Mouse (Mus musculus): ENCODE data around the gene Sec22a. TPM values are rescaled to one million over a fixed set of nuclear protein-coding genes. Genes with fewer than 3 reads are reported as not detected.

Gene Sec22a
- total RNA-seq, 4 experiments from 2014 or later = 14.5 to 20.1 (median 16.6) TPM

DNA sequence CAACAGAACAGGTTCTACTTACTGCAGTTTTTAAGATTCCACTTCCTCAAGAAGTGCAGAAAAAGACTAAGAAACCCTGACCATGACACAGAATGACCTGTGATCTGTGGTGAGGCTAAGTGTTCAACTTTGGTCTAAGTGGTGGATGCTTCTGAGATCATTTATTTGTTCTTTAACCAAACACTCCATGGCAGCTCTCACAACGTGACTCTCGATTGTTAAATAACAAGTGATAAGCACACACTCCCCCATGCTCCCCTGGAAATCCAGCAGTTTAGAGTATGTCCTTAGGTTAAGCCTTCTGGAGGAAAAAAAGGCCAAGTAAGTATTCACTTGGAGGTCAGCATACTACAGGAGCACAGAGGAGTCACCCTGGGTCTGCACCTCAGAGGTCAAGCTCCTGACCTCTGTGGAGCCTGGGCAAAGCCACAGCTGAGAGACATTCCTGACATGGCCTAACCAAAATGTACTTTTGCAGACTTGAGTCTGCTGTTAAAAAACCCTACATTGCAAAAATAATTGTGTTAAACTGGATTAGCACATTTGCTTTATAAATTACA lies 53.1 kb downstream of the Sec22a start:
- no peak for DNase-seq (ENCODE audit: low spot score in 2 of 2)

DNA sequence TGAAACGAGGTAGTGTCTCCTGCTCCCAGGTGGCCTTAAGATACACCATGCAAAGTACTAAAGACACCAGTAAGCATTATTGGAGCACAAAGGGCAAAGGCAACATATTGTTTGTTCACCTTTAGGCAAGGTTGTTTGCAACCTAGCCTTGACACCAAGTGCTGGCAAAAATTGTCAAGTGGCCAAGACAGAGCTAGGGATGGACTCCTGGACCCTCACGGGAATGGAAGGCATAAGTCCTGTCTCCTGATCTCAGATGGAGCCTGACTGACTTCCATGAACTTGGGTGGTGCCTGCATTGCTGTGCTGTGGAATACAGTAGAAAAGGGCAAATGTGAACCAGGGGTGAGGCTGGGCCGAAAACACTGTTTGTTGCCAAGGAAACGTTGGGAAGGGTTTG lies 54.1 kb downstream of the Sec22a start:
- DNase-seq (ENCODE audit: low spot score in 2 of 2) = no peak

DNA sequence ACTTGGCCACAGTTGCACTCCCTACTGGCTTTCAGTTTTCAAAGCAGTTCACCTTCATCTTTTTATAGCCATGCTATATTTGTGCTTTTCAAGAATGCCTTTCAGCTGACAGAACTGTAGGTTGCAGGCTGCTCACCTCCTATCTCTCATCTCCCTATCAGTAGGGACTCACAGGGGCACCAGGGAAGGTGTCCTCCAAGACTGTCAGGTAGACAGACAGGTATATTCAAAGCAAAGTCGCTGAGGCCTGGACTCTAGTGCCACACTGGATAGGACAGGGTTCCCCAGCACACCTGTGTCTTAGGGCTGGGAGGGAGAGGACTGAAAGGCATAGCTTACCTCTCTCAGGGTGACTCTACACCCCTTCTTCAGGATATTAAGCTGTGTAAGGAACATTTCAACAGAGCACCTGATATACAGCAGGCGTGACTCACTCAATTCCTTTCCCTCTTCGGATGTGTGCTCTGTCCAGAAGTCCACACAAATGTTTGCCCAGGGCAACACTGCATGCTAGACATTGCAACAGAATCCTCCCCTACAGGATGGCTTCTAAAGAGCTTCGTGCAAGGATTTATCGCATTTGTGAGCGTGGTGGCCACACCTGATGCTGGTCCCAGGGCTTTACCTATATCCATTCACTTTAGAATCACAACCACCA lies 55.1 kb downstream of the Sec22a start:
- DNase-seq (ENCODE audit: low spot score in 2 of 2) = no peak

DNA sequence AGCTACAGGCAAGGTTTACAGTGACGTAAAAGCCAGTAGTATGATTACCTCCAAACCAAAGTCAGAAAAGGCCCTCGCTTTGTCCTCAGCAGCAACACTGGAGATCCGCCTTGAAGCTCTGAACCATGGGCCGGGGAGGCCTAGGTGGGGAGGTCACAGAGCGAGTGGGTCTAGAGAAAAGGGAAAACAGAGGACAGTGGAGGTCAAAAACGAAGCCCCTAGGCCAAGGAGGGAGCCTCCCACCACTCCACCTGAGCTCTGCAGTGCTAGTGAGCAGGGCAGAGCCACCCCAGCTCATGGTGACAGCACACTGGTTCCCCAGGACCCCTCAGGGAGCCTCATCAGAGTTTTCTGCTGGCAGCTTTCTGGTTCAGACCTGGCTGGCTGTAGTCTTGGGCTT lies 55.7 kb downstream of the Sec22a start:
- no peak for DNase-seq (ENCODE audit: low spot score in 2 of 2)

DNA sequence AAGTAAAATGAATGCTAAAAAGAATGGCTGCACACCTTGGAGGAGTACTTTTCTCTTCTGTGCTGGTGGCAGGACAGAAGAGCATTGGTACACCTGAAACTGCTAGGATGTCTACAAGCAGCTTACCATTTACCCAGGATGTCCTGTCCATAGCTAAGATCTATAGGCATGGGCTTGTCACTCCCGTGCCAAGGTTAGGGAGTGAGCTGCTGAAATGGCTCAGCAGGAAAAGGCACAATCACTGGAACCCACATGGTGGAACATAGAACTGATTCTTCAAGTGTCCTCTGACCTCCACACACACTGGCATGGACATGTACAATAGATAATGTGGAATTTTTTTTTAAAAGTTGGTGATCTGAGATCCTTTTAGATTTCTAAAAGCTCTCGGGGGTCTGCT lies 56.4 kb downstream of the Sec22a start:
- no peak for DNase-seq (ENCODE audit: low spot score in 2 of 2)

DNA sequence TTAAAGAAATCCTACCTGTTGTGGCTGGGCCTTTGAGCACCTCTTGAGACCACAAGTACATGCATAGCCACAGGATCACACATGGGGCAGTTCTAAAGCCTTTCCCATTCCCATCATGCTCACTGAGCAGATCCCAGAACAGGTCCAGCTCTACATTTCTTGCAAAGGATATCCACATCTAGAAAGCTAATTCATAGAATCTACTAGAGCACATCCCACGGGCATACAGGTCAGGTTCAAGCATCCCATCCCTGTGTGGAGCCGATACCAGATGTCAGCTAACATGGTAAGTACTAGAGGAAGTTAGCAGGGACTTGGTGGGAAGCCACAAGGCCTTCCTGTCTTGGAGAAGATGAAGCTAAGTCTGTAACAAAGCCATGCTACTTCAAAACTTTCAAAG lies 57.1 kb downstream of the Sec22a start:
- DNase-seq (ENCODE audit: low spot score in 2 of 2) = no peak

DNA sequence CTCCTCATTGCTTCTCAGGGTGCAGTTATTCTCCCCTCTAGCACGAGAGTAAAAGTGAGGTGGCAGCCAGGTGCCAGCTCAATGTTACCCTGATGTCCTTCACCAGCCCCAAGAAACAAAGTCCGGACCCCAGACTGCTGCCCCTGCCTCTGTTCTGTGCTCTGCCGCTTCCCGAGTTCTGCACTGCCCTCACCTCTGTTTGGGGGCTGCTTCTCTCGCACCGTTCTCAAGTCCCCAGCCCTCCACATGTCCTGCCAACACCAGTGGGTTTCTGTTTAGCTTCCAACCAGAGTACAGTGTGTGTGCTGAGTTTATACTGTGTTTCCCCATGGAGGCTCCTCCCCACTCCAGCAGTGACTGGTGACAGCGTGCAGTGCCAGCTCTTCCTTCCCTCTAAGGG lies 58.5 kb downstream of the Sec22a start:
- DNase-seq (ENCODE audit: low spot score in 2 of 2) = no peak

DNA sequence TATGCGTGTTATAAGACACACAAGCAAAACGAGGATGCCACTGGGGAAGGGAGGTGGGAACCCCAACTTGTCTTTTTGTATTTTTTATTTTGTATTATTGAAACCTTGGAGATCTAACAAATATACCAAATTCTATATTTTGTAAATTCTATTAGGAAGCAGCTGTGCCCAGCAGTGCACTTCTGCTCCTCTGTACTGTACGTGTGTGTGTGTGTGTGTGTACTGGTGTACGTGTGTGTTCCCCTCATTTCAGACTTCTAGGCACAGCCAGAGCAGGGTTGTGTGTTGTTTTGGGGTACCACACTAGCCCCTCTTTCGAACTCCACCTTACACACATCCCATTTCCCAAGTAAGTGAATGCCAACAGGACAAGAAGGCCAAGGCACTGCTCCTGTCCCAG lies 59.3 kb downstream of the Sec22a start:
- DNase-seq (ENCODE audit: low spot score in 2 of 2) = no peak

DNA sequence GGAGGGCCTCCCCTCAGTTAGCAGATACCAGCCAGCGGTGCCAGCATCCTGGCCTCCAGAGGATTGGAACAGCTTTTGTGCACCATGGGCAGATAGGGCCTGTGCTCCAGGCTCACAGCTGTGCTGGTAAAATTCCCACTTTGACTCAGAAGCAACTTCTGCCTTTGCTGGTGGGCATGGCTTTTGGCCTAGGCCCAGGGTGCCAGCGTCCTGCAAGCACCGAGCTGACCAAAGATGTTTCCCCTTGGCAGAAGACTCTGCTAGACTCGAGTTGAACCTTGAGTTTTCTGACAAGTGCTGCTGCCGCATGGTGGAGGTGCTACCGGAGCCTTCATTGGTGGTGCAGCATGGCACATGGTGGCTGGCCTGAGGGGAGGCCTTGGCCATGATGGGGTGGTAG lies 60.0 kb downstream of the Sec22a start:
- DNase-seq (ENCODE audit: low spot score in 2 of 2) = no peak

DNA sequence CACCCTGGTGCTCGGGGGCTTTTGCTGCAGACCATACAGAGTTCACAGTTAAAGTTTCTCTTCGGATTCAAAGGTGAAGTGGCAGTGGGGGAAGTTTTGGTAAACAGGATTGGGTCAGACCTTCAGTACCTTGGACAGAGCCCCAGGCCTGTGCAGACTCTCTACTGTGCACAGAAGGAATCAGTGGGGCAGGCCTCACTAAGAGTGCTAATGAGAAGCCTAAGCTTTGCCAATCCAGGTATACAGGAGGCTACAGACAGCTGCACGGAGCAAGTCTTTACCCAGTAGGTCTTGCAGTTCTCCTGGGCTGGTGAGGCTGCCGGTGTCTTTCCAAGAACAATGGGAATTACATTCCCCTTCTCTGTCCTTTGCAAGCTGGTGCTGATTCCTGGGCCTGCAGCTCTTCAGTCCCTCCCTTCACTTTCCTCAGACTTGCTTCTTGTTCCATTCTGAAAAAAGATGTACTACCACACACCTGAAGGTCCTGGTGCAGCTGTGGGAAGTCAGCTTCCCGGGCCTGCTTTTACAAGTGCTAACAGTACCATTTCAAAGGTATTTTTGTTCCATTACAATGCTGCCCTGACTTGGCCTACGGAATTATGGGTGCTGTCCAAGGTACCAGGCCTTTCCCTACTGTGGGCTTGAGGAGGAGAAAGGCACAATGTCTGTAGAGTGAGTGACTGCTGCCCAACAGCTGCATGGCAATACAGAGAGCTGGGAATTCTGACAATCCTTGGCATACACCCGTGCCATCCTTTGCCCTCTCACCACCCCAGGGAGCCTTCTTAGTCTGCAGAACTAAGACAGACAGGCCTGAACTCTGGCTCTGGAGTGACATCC lies 61.1 kb downstream of the Sec22a start:
- no peak for DNase-seq (ENCODE audit: low spot score in 2 of 2)

DNA sequence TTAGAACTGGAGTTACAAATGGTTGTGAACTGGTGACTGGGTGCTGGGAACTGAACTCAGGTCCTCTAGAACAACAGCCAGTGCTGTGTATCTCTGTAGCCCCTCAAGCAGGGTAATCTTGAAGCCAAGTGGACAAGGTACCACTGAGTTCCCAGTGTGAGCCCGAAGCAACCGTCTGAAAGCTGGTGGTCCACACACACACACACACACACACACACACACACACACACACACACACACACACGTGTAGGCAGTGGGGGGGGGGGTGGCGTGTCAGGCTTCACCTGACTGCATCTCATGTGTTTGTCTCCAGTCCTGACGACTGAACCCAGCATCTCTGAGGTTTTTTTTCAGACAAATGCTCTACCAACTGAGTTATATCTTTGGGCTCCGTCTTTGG lies 63.6 kb downstream of the Sec22a start:
- no peak for DNase-seq (ENCODE audit: low spot score in 2 of 2)

DNA sequence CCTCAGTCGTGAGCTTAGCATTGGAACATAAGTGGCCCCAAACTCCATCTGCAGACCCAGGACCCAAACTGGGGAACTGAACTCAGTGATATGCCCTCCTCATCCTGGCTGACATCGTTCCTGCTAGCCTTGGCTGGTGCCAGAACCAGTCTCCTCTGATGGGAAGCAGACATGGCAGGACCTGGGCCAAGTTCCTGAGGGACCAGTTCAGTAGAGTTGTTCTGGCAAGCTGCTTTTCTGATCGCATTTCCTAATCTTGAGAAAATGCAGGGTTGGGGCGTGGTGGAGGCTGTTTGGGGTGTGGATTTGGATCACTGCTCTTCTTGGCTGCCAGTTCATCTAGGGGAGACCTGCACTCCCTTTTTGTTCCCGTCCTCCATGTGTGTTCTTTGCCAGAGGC lies 65.9 kb downstream of the Sec22a start:
- no peak for DNase-seq (ENCODE audit: low spot score in 2 of 2)

DNA sequence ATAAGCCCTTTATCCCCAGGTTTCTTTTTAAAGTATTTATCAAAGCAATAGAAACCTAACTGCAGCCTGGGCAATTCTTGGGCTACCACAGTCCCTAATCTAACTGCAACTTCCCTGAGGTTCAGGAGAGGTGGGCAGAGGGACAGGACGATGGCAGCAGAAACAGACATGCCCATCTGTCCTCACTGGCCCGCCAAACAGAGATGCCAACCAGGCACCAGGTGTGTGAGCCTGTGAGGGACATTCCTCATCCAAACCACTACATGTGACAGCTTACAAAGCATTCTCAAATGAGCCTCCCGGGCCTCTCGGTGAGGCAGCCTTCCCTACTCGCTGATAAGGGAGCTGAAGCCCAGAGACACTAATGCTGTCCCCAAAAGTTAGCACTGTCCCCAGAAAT lies 76.5 kb downstream of the Sec22a start:
- no peak for DNase-seq (ENCODE audit: low spot score in 2 of 2)

DNA sequence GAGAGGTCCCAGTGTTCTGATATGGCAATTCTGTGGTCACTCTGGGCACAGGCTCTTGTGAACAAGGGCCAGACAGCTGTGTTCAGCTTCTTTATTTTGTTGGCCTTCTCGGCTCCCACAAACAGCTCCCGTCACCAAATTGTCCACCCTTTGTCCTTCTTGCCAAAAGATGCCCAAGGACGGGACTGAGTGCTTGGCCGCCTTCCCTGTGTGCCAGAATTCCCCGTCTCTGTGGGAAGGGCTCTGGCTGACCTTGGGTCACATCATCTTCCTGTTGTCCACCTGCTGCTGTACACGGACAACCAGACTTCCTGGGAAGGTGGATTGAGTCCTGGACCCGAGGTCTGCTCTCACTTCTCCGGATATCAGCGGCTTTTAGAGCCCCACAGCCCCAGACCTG lies 77.9 kb downstream of the Sec22a start:
- no peak for DNase-seq (ENCODE audit: low spot score in 2 of 2)

DNA sequence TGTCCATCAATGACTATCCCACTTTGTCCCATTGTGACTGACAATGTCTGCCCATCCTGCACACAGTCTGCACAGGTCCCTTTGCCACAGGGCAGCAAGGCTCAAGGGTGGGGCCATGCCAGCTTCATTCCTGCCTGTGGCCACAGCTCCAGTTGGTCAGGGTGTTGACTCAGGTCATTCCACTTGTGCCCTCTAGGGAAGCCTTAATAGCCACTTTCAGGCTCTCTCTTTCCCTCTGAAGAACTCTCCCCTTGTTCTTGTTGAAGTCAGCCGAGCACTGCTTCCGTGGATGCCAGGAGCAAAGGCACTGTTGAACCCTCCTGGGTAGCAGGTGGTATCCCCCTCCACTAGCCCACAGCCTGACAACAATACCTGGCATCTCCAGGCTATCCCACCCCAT lies 81.3 kb downstream of the Sec22a start:
- DNase-seq (ENCODE audit: low spot score in 2 of 2) = no peak

DNA sequence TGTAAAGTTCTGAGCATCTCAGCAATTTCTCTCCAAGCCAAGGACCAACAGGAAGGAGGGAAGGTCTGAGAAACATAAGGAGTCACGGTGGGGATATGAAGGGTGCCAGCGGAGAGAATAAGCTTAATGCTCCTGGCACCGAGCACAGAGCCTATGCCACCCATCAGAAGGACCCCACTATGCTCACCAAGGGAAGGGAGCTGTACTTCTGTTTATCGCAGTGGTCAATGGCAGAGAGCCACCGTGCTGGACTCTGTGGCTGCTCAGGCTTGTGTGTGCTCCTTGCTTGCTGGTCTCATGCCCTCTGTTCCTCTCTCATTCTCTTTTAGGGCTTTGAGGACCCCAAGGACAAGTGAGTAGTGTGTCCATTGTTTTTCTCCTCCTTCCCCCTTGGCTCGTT lies 85.6 kb downstream of the Sec22a start:
- DNase-seq (ENCODE audit: low spot score in 2 of 2) = no peak

DNA sequence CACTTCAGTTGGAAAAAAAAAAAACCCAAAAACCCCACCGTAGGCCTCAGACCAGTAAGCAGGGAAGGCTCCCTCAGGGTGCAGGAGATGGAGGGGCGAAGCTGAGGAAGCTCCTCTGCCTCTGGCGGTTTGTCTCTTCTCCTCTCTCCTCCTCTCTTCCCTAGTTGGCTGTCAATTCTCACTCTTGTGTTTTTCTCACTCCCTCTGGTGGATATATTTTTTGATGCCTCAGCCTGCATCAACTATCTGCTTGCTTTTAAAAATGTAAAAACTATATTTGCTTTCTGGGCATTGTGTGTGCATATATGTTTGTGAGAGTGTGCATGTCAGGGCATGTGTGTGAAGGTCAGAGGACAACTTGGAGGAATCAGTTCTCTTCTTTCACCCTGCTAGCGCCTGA lies 91.3 kb downstream of the Sec22a start:
- DNase-seq (ENCODE audit: low spot score in 2 of 2) = no peak

DNA sequence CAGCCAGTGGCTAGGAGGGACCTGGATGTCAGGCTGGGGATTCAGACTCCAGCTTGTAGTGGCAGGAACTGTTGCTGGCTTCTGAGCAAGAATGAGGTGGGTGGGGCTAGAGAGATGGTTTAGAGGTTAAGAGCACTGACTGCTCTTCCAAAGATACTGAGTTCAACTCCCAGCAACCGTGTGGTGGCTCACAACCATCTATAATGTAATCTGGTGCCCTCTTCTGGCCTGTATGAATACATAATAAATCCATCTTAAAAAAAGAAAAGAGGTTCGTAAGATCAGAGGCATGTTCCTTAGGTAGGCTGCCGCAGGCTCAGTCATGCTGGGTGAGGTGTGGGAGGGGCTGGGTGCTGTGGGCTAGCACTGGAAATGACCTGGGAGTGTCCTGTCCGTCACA lies 92.1 kb downstream of the Sec22a start:
- no peak for DNase-seq (ENCODE audit: low spot score in 2 of 2)

DNA sequence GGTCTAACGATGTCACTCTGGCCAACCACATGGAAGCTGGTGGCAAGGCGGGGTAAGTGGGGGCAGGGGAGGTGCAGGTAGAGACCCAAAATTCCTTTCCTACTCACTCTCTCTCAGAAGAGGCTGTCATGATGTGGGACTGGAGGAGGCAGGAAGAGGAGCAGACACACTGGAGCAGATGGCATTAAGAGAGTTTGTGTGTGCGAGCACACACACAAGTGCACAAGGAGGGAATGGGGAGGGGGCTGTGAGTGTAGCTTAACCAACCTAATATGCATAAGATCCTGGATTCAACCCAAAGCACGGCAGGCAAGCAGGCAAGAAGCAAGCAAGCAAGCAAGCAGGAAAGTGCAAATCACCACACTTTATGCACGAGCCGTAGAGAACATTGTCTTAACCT lies 92.8 kb downstream of the Sec22a start:
- DNase-seq (ENCODE audit: low spot score in 2 of 2) = no peak

DNA sequence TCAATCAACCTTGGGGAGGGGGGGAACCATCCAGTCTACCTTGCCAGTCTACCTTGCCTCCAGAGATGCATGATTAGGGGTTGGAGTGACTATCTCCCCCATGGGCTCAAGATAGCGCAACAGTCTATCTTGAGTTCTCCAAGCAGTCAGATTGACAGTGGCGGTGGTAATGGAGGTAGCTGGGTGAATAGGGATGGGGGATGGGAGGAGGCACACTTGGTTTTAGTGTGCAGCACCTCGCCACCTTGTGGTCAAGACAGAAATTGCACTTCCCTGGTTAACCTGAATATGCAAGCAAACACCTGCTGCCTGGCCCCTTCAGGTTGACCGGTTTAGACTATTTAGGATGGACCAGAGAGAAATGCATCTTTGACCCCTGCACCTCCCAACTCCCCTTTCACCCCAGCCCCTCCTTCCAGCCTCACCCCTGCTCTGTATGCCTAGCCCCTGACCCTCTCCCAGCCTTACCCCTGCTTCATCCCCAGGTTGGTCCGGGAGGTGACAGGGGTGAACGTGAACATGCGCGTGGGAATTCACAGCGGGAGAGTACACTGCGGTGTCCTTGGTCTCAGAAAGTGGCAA lies 93.3 kb downstream of the Sec22a start:
- DNase-seq (ENCODE audit: low spot score in 2 of 2) = peak; percentile 69 to 89

Measured in layer of hippocampus, adult 8-10 months (tissue).